Mouse (Mus musculus) embryonic facial prominence, embryonic 11.5 days (tissue): ENCODE measurements around the gene Efnb1. TPM values are rescaled to one million over a fixed set of nuclear protein-coding genes. Genes with fewer than 3 reads are reported as not detected.

Experiments used
- ATAC-seq: fragments of 200-750 bp; cut with Nextera tagmentation; replicated peaks from 2 replicates; pipeline ENCODE4 v1.8.0; 2017; ENCODE audit warnings: low read depth; ENCODE audit not compliant: insufficient number of reproducible peaks, low FRiP score, low TSS enrichment
- DNase-seq: peaks from one replicate; pipeline ENCODE4 v3.0.0-alpha.2; 2015; ENCODE audit warnings: low spot score
- H3K27ac ChIP-seq: fragments of 300-500 bp; sonication (generic); replicated peaks from 2 replicates; pipeline ENCODE4 v1.5.1; 2014; ENCODE audit warnings: mild to moderate bottlenecking, low read depth, low read length, control low read depth
- H3K27me3 ChIP-seq: fragments of 300-500 bp; sonication (generic); 2 replicates; pipeline ENCODE4 v1.6.1; 2014; ENCODE audit warnings: mild to moderate bottlenecking, low read length, moderate library complexity, mixed read lengths; ENCODE audit not compliant: control insufficient read depth, insufficient read depth
- H3K36me3 ChIP-seq: fragments of 300-500 bp; sonication (generic); replicated peaks from 2 replicates; pipeline ENCODE4 v1.6.1; 2014; ENCODE audit warnings: low read depth, mild to moderate bottlenecking, low read length, moderate library complexity, mixed read lengths; ENCODE audit not compliant: control insufficient read depth, insufficient read depth
- H3K4me1 ChIP-seq: fragments of 300-500 bp; sonication (generic); 2 replicates; pipeline ENCODE4 v1.6.1; 2014; ENCODE audit warnings: low read length, mixed read lengths; ENCODE audit not compliant: control insufficient read depth, insufficient read depth
- H3K4me2 ChIP-seq: fragments of 300-500 bp; sonication (generic); 2 replicates; pipeline ENCODE4 v1.6.1; 2014; ENCODE audit warnings: low read depth, mild to moderate bottlenecking, control low read depth, low read length, moderate library complexity
- H3K4me3 ChIP-seq: fragments of 300-500 bp; sonication (generic); 2 replicates; pipeline ENCODE4 v1.5.1; 2014; ENCODE audit warnings: low read depth, low read length, control low read depth
- H3K9ac ChIP-seq: fragments of 300-500 bp; sonication (generic); replicated peaks from 2 replicates; pipeline ENCODE4 v1.6.1; 2014; ENCODE audit warnings: mild to moderate bottlenecking, control low read depth, low read length
- H3K9me3 ChIP-seq: fragments of 300-500 bp; sonication (generic); replicated peaks from 2 replicates; pipeline ENCODE4 v1.6.1; 2016; ENCODE audit warnings: mild to moderate bottlenecking, low read length, inconsistent platforms, mixed read lengths; ENCODE audit not compliant: control insufficient read depth
- WGBS: fragments of 180-500 bp; shearing (Covaris S2); extraction: QIAGEN DNeasy Blood & Tissue Kit; methylation state at CpG from one replicate; pipeline ENCODE4 v1.1.7; 2014; 5-methylcytosine and 5-hydroxymethylcytosine counted together
- polyA plus RNA-seq: library from polyadenylated mRNA; unstranded; fragments of >200 nt; fragmentation: Nextera tagmentation; extraction: Ambion mirVana; gene quantifications from 2 replicates; pipeline ENCODE4 v1.2.1, GENCODE M21; 2014

Efnb1 gene
- polyA plus RNA-seq, 1 experiment from 2014 or later = 26.0 TPM

- Histone ChIP-seq H3K27ac (no peak overlapping the region), H3K4me2 (no peak overlapping the region), H3K4me3 (no peak overlapping the region), H3K27me3 (no peaks in the 10 kb centered on the region; the same call in 1 of the 2 replicates), H3K4me1 (no peaks in the 10 kb centered on the region), H3K9ac (no peak overlapping the region), H3K36me3 (no peaks in the 10 kb centered on the region), H3K9me3 (no peaks in the 10 kb centered on the region)
- no peak for DNase-seq
- ATAC-seq = no peak
- WGBS = 80% methylated on average over 2 of the region's 2 CpGs
Measured at GRCm38 (mm10) chrX:99164111-99164510, 28.2 kb downstream of the Efnb1 start.

DNA sequence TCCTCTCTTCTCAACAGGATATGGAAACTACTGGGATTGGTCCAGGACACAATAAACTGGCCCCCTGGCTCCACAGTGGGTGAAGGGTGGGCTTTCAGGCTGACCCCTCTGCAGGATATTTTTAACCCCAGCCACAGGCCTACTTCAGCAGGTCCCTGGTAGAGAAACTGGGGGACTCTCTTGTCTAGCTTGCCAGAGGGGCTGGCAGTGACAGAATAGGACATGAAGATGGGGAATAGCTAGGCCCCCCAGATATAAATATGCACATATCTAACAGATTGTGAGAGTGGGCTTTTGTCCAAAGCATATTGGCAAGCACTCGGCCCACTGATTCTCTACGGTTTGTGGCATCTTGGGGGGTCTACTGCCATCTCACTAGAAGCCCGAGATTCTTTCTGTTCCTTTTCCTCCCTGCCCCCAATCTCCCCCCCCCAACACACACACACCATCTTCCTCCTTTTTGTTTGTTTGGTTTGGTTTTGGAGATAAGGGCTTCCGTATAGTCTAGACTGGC lies 29.0 kb downstream of the Efnb1 start:
- no peak overlapping the region for H3K9ac ChIP-seq
- DNase-seq (no peak), ATAC-seq (no peak)
- H3K4me1 ChIP-seq = no peaks in the 10 kb centered on the region
- 50% methylated on average over 4 of the region's 4 CpGs for WGBS
- no peaks in the 10 kb centered on the region for H3K36me3 ChIP-seq
- H3K4me2 ChIP-seq = no peak overlapping the region
- no peak overlapping the region for H3K4me3 ChIP-seq
- H3K27me3 ChIP-seq = no peaks in the 10 kb centered on the region; the same call in 1 of the 2 replicates
- H3K27ac ChIP-seq = no peak overlapping the region
- H3K9me3 ChIP-seq = no peaks in the 10 kb centered on the region

DNA sequence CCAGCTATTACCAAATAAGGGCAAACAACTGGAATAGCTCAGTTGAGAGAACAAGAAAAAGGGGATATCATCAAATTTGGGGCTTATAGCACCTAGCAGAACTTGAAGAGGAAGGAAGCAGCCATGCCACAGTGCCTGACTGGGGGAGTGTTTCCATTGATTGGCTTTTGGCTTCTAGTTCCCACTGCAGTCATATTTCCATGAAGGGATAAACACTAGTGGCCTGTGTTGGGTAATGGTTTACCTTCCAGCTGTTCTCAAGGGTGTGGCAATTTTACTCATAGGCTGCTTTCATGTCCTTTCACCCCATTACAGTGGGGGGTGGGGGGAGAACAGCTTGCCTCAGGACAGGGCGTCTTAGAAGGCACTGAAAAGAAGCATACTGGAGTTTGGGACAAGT lies 31.1 kb downstream of the Efnb1 start:
- Histone ChIP-seq H3K4me3 (no peak overlapping the region), H3K27me3 (peaks cover 4% of the 10 kb centered on the region; the same call in 1 of the 2 replicates), H3K27ac (no peak overlapping the region), H3K9ac (no peak overlapping the region), H3K4me2 (no peak overlapping the region), H3K36me3 (no peaks in the 10 kb centered on the region), H3K4me1 (no peaks in the 10 kb centered on the region), H3K9me3 (no peaks in the 10 kb centered on the region)
- ATAC-seq (no peak), DNase-seq (no peak)
- WGBS = 74% methylated on average over 1 of the region's 1 CpGs

- H3K36me3 ChIP-seq = no peaks in the 10 kb centered on the region
- no peaks in the 10 kb centered on the region for H3K4me1 ChIP-seq
- no peak overlapping the region for H3K9ac ChIP-seq
- no peak overlapping the region for H3K27ac ChIP-seq
- H3K4me2 ChIP-seq = no peak overlapping the region
- WGBS = 66% methylated on average over 7 of the region's 7 CpGs
- ATAC-seq (no peak), DNase-seq (no peak)
- H3K4me3 ChIP-seq = no peak overlapping the region
- H3K27me3 ChIP-seq = peaks cover 4% of the 10 kb centered on the region; the same call in 1 of the 2 replicates
- no peaks in the 10 kb centered on the region for H3K9me3 ChIP-seq
Measured at GRCm38 (mm10) chrX:99167550-99167949, 31.6 kb downstream of the Efnb1 start.

DNA sequence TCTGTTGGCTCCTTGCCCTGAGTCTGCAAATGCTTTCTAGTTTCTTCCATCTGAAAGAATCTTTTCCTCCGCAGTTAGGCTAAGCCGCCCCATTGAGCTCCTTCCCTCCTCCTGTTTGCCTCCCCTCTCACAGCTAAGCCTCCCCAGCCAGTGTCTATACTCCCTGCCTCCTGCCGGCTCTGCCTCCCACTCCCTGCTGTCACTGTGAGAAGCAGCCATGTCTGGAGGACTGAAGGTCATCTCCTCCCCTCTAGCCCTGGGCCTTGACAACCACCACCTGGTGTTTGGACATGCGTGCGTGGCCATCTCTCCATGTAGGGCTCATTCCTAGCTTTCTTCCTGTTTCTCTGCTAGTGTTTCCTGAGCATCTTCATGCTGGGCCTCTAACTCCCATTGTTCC lies 36.4 kb downstream of the Efnb1 start:
- 53% methylated on average over 5 of the region's 5 CpGs for WGBS
- H3K4me1 ChIP-seq = no peaks in the 10 kb centered on the region
- no peak overlapping the region for H3K4me2 ChIP-seq
- no peak overlapping the region for H3K4me3 ChIP-seq
- DNase-seq (no peak), ATAC-seq (no peak)
- no peaks in the 10 kb centered on the region for H3K9me3 ChIP-seq
- H3K27ac ChIP-seq = no peak overlapping the region
- no peaks in the 10 kb centered on the region for H3K36me3 ChIP-seq
- peaks cover 4% of the 10 kb centered on the region; the same call in 1 of the 2 replicates for H3K27me3 ChIP-seq
- H3K9ac ChIP-seq = no peak overlapping the region

DNA sequence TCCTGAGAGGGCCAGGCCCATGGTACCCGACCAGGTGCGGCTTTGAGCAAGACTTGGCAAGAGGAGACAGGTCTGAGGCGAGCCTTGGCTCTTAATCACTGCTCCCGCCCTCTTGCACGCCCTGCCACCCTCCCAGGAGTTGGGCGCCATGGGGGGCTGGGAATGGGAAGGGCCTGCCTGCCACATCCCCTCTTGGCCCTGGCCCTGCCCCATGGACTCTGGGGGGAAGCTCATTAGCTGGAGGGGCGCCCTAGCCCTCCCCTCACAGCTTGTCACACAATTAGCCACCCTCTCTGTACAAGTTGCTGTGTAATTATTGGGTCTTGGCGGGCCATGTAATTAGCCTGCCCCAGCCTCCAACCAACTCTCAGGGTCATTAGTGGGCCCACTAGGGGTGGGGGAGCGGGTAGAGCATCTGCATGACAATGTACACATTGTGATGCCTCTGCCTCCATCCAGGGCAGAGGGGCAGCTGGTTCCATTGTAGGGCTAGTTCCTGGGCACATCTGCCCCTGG lies 49.2 kb downstream of the Efnb1 start:
- Histone ChIP-seq H3K27me3 (no peaks in the 10 kb centered on the region; the same call in 1 of the 2 replicates), H3K4me3 (no peak overlapping the region), H3K4me1 (no peaks in the 10 kb centered on the region), H3K9ac (no peak overlapping the region), H3K27ac (no peak overlapping the region), H3K36me3 (no peaks in the 10 kb centered on the region), H3K9me3 (no peaks in the 10 kb centered on the region), H3K4me2 (no peak overlapping the region)
- 35% methylated on average over 9 of the region's 9 CpGs for WGBS
- DNase-seq (no peak), ATAC-seq (peak; percentile 66)

GRCm38 (mm10) chrX:99186497-99187435 lies 50.8 kb downstream of the Efnb1 start:
- no peak overlapping the region for H3K27ac ChIP-seq
- no peaks in the 10 kb centered on the region for H3K4me1 ChIP-seq
- H3K9me3 ChIP-seq = no peaks in the 10 kb centered on the region
- no peak for DNase-seq
- no peak overlapping the region for H3K4me3 ChIP-seq
- no peak; the same call in 1 of the 2 replicates for ATAC-seq
- no peak overlapping the region for H3K9ac ChIP-seq
- no peak overlapping the region for H3K4me2 ChIP-seq
- no peaks in the 10 kb centered on the region for H3K36me3 ChIP-seq
- 37% methylated on average over 10 of the region's 10 CpGs for WGBS
- no peaks in the 10 kb centered on the region; the same call in 1 of the 2 replicates for H3K27me3 ChIP-seq
